Mouse (Mus musculus) heart, embryonic 11.5 days (tissue): ENCODE data around the gene Tns1. TPM values are rescaled to one million over a fixed set of nuclear protein-coding genes. Genes with fewer than 3 reads are reported as not detected.

Experiments
- ATAC-seq: fragments of 200-750 bp; cut with Nextera tagmentation; replicated peaks from 2 replicates; pipeline ENCODE4 v1.8.0; 2017; ENCODE audit warnings: moderate library complexity; ENCODE audit not compliant: insufficient number of reproducible peaks, low FRiP score, low TSS enrichment
- H3K27ac ChIP-seq: fragments of 300-500 bp; sonication (generic); 2 replicates; pipeline ENCODE4 v1.5.1; 2014; ENCODE audit warnings: mild to moderate bottlenecking, low read depth, low read length
- H3K27me3 ChIP-seq: fragments of 300-500 bp; sonication (generic); 2 replicates; pipeline ENCODE4 v1.6.1; 2014; ENCODE audit warnings: mild to moderate bottlenecking, low read length, mixed read lengths; ENCODE audit not compliant: control insufficient read depth, insufficient read depth
- H3K36me3 ChIP-seq: fragments of 300-500 bp; sonication (generic); 2 replicates; pipeline ENCODE4 v1.6.1; 2014; ENCODE audit warnings: mild to moderate bottlenecking, low read length, moderate library complexity, mixed read lengths; ENCODE audit not compliant: control insufficient read depth, insufficient read depth
- H3K4me1 ChIP-seq: fragments of 300-500 bp; sonication (generic); 2 replicates; pipeline ENCODE4 v1.6.1; 2014; ENCODE audit warnings: low read length; ENCODE audit not compliant: control insufficient read depth, insufficient read depth
- H3K4me2 ChIP-seq: fragments of 300-500 bp; sonication (generic); 2 replicates; pipeline ENCODE4 v1.6.1; 2014; ENCODE audit warnings: mild to moderate bottlenecking, moderate library complexity
- H3K4me3 ChIP-seq: fragments of 300-500 bp; sonication (generic); 2 replicates; pipeline ENCODE4 v1.5.1; 2014; ENCODE audit warnings: low read depth, low read length
- H3K9ac ChIP-seq: fragments of 300-500 bp; sonication (generic); 2 replicates; pipeline ENCODE4 v1.6.1; 2014; ENCODE audit warnings: mild to moderate bottlenecking, low read depth, low read length, moderate library complexity
- H3K9me3 ChIP-seq: fragments of 300-500 bp; sonication (generic); replicated peaks from 2 replicates; pipeline ENCODE4 v1.6.1; 2016; ENCODE audit warnings: low read length; ENCODE audit not compliant: control insufficient read depth
- WGBS: fragments of 180-500 bp; shearing (Covaris S2); extraction: QIAGEN DNeasy Blood & Tissue Kit; methylation state at CpG from one replicate; pipeline ENCODE4 v1.1.7; 2014; ENCODE audit not compliant: insufficient replicate concordance; 5-methylcytosine and 5-hydroxymethylcytosine counted together
- polyA plus RNA-seq: library from polyadenylated mRNA; unstranded; fragments of >200 nt; fragmentation: Nextera tagmentation; extraction: Ambion mirVana; gene quantifications from 2 replicates; pipeline ENCODE4 v1.2.1, GENCODE M21; 2014

Gene Tns1
- polyA plus RNA-seq, 1 experiment from 2014 or later: 75.6 TPM

DNA sequence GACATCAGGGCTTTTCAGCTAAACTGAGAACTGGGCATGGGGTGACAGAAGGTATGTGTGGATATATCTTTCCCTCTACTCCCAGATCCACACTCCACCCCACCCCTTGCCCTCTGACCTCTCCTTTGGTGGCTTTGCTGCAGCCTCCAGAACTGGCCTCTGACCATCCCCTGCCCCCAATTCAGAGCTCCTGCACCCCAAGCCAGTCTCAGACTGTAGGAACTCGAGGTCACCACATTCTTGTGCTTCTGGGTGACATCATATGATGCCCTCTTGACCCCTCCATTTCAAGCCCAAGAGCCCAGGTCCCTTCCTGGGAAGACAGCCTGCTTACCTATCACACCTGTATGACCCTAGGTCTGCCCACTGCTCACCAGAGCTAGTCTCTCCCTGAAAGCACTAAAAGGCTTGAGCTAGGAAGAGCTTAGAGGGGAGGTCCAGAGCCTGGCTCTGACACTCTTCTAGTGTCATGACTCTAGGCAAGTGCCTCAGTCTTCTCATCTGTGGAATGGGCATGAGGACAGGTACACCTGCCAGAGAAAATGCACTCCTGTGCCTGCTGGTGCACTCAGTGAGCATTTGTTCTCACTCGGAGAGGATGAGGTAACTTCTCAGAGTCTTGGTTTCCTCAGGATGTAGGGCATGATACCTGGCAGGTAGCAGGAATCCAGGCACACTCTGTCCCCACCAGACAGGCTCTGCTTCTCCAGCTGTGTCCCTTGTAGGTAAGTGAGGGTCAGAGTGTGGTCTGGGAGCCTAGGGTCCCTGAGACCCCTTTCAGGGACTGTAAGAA is 214.9 kb downstream of the Tns1 start:
- no peaks in the 10 kb centered on the region for H3K27me3 ChIP-seq
- WGBS: 58% methylated on average over 2 of the region's 2 CpGs
- H3K4me3 ChIP-seq: no peak overlapping the region
- H3K27ac ChIP-seq: no peak overlapping the region
- peaks cover 7% of the 10 kb centered on the region for H3K36me3 ChIP-seq
- no peak overlapping the region for H3K9ac ChIP-seq
- ATAC-seq: no peak
- no peaks in the 10 kb centered on the region for H3K9me3 ChIP-seq
- H3K4me1 ChIP-seq: peaks cover 17% of the 10 kb centered on the region
- no peak overlapping the region for H3K4me2 ChIP-seq

DNA sequence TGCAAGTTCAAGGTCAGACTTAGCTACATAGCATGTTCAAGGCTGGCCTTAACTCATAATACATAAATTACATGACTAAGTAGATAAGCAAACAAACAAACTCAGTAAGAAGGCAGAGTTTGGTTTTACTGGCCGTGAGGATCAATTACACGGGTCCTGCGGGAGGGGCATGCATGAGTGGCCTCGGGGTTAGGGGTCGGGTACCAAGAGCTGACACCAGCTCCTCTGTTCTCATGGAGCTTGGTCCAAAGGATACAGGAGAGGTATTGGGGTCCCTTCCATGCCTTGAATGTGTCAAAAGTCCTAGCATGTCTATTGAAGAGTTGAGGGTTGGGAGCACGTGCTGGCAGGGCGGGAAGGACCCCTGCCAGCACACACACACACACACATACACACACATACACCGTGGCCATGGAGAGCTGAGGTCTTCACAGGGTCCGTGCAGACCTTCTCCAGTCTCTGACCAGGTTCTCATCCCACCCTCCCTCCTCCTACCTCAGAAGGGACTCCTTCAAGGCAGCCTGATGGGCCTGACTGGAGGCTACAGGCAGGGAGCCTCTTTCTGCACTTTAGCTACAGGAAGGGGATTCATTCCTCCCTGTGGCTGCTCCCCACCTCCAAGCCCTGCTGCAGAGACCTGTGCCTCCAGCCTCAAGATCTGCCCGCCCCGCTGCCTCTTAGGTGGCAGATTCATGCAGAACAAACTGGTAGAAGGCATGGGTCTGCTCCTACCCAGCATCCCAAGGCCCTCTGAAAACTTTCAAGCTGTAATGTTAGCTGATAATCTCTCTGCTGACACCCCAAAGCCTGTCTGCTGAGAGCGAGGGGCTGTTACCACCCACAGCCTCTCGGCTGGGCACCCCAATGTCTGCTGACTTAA is 215.9 kb downstream of the Tns1 start:
- no peaks in the 10 kb centered on the region for H3K9me3 ChIP-seq
- H3K4me3 ChIP-seq: no peak overlapping the region
- ATAC-seq: no peak
- H3K4me1 ChIP-seq: peaks cover 9% of the 10 kb centered on the region
- no peak overlapping the region for H3K4me2 ChIP-seq
- no peak overlapping the region for H3K9ac ChIP-seq
- H3K27ac ChIP-seq: no peak overlapping the region
- no peaks in the 10 kb centered on the region for H3K27me3 ChIP-seq
- WGBS: 74% methylated on average over 13 of the region's 13 CpGs
- peaks cover 3% of the 10 kb centered on the region; the same call in 1 of the 2 replicates for H3K36me3 ChIP-seq

- Histone ChIP-seq H3K4me2 (no peak overlapping the region), H3K27me3 (no peaks in the 10 kb centered on the region), H3K4me3 (no peak overlapping the region), H3K4me1 (peaks cover 13% of the 10 kb centered on the region), H3K36me3 (peaks cover 3% of the 10 kb centered on the region; the same call in 1 of the 2 replicates), H3K9ac (no peak overlapping the region), H3K27ac (0 out of 2 replicates have a peak overlapping the region, but pooled peaks have one; percentile 67), H3K9me3 (no peaks in the 10 kb centered on the region)
- no peak for ATAC-seq
- 90% methylated on average over 28 of the region's 28 CpGs for WGBS
These were observed 217.1 kb downstream of the Tns1 start for GRCm38 (mm10) chr1:73907166-73907565.

DNA sequence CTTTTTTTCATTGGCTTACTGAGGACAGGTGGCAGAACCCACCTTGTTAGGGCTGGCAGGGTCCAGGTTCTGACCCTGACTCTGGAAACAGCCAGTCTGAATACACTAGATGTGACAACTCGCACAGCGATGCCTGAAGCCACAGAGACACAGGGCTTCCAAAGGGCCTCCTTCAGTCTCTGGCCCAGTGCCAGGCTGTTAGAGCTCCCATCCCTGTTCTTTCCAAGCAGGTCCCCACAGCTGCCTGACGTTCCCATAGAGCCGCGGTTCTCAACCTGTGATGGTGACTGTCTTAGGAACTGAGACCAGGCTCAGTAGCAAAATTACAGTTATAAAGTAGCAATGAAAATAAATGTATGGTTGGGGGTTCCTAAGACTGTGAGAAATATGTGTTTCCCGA is 217.9 kb downstream of the Tns1 start:
- peak overlapping the region; percentile 49; the same call in 1 of the 2 replicates for H3K9ac ChIP-seq

DNA sequence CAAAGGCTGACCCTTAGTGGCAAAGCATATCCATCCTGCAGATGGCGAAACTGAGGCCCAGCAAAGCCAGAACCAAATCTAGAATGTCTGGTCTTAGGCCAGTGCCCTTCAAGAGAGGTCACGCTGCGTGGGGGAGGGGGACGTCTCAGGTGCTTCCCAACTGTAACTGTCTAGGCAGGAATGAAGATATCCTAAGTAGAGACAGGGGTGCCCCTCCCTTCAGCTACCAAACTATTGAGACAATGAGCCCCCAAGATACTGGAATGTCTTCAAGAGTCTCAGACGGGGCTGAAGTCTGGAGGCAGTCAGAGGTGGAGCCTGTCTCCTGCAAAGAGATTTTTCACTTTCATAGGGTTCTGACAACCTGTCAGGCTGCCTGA is 218.4 kb downstream of the Tns1 start:
- Histone ChIP-seq H3K4me1 (peaks cover 13% of the 10 kb centered on the region), H3K9ac (peak overlapping the region; percentile 49; the same call in 1 of the 2 replicates), H3K4me2 (no peak overlapping the region), H3K36me3 (peaks cover 1% of the 10 kb centered on the region; the same call in 1 of the 2 replicates), H3K4me3 (no peak overlapping the region), H3K27ac (peak overlapping the region; percentile 67), H3K9me3 (no peaks in the 10 kb centered on the region), H3K27me3 (no peaks in the 10 kb centered on the region)
- 39% methylated on average over 5 of the region's 5 CpGs for WGBS
- no peak for ATAC-seq

More for the DNA sequence above, 217.9 kb downstream of the Tns1 start:
- no peak overlapping the region for H3K4me3 ChIP-seq
- peak overlapping the region; percentile 67 for H3K27ac ChIP-seq
- WGBS: 47% methylated on average over 6 of the region's 6 CpGs
- peaks cover 3% of the 10 kb centered on the region; the same call in 1 of the 2 replicates for H3K36me3 ChIP-seq
- no peak for ATAC-seq
- H3K4me1 ChIP-seq: peaks cover 13% of the 10 kb centered on the region
- no peak overlapping the region for H3K4me2 ChIP-seq
- no peaks in the 10 kb centered on the region for H3K27me3 ChIP-seq
- no peaks in the 10 kb centered on the region for H3K9me3 ChIP-seq

GRCm38 (mm10) chr1:73905111-73905810 is 219.0 kb downstream of the Tns1 start:
- Histone ChIP-seq H3K9me3 (no peaks in the 10 kb centered on the region), H3K27me3 (no peaks in the 10 kb centered on the region), H3K4me1 (peaks cover 13% of the 10 kb centered on the region), H3K9ac (peak overlapping the region; percentile 49; the same call in 1 of the 2 replicates), H3K4me3 (no peak overlapping the region), H3K4me2 (no peak overlapping the region), H3K36me3 (no peaks in the 10 kb centered on the region; the same call in 1 of the 2 replicates), H3K27ac (no peak overlapping the region)
- no peak for ATAC-seq
- WGBS: 43% methylated on average over 10 of the region's 10 CpGs

DNA sequence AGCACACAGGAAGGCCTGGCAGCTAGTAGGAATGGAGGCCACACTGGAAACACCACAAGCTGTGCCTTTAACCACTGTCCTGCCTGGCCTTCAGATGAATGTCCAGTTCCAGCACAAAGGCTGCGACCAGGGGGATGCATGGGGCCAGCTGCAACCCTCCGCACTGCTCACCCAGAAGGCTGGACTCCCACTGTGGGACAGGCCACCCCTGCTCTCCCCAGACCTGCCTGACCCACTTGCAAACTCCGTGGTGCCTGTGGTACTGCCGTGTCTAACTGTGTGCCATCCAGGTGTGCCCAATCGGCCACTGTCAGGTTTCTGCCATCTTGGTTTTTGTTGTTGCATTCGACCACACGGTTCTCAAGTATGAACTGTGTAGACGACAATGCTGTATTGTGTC is 219.6 kb downstream of the Tns1 start:
- H3K4me2 ChIP-seq: no peak overlapping the region
- H3K4me1 ChIP-seq: peaks cover 13% of the 10 kb centered on the region
- H3K27ac ChIP-seq: no peak overlapping the region
- H3K27me3 ChIP-seq: no peaks in the 10 kb centered on the region
- H3K9me3 ChIP-seq: no peaks in the 10 kb centered on the region
- no peak for ATAC-seq
- no peaks in the 10 kb centered on the region; the same call in 1 of the 2 replicates for H3K36me3 ChIP-seq
- 89% methylated on average over 8 of the region's 8 CpGs for WGBS
- no peak overlapping the region for H3K4me3 ChIP-seq
- H3K9ac ChIP-seq: no peak overlapping the region

- no peaks in the 10 kb centered on the region for H3K27me3 ChIP-seq
- H3K4me2 ChIP-seq: no peak overlapping the region
- 73% methylated on average over 5 of the region's 5 CpGs for WGBS
- no peaks in the 10 kb centered on the region; the same call in 1 of the 2 replicates for H3K36me3 ChIP-seq
- H3K4me1 ChIP-seq: peaks cover 13% of the 10 kb centered on the region
- H3K9ac ChIP-seq: no peak overlapping the region
- no peak overlapping the region for H3K27ac ChIP-seq
- no peaks in the 10 kb centered on the region for H3K9me3 ChIP-seq
- no peak for ATAC-seq
- no peak overlapping the region for H3K4me3 ChIP-seq
These were observed 221.2 kb downstream of the Tns1 start for GRCm38 (mm10) chr1:73903035-73903434.
